Mouse (Mus musculus) hindbrain, embryonic 14.5 days (tissue): ENCODE results near the gene Vasn. TPM values are rescaled to one million over a fixed set of nuclear protein-coding genes. Genes with fewer than 3 reads are reported as not detected.

Experiments
- ATAC-seq: fragments of 200-750 bp; cut with Nextera tagmentation; 2 replicates; pipeline ENCODE4 v1.8.0; 2017; ENCODE audit warnings: moderate number of reproducible peaks, mild to moderate bottlenecking, moderate TSS enrichment, moderate library complexity; ENCODE audit not compliant: low FRiP score
- DNase-seq: peaks from one replicate; pipeline ENCODE4 v3.0.0-alpha.2; 2015; ENCODE audit warnings: low spot score
- H3K27ac ChIP-seq: fragments of 300-500 bp; sonication (generic); 2 replicates; pipeline ENCODE4 v1.5.1; 2014; ENCODE audit warnings: mild to moderate bottlenecking, moderate library complexity
- H3K27me3 ChIP-seq: fragments of 300-500 bp; sonication (generic); 2 replicates; pipeline ENCODE4 v1.6.1; 2014; ENCODE audit warnings: mild to moderate bottlenecking, low read length, mixed read lengths; ENCODE audit not compliant: control insufficient read depth, insufficient read depth
- H3K36me3 ChIP-seq: fragments of 300-500 bp; sonication (generic); replicated peaks from 2 replicates; pipeline ENCODE4 v1.6.1; 2014; ENCODE audit not compliant: control insufficient read depth, insufficient read depth
- H3K4me1 ChIP-seq: fragments of 300-500 bp; sonication (generic); replicated peaks from 2 replicates; pipeline ENCODE4 v1.6.1; 2014; ENCODE audit warnings: antibody characterized with exemption, low read length, mixed read lengths; ENCODE audit not compliant: control insufficient read depth, insufficient read depth
- H3K4me2 ChIP-seq: fragments of 300-500 bp; sonication (generic); replicated peaks from 2 replicates; pipeline ENCODE4 v1.6.1; 2014; ENCODE audit warnings: mild to moderate bottlenecking, moderate library complexity
- H3K4me3 ChIP-seq: fragments of 300-500 bp; sonication (generic); replicated peaks from 2 replicates; pipeline ENCODE4 v1.5.1; 2014; ENCODE audit warnings: mild to moderate bottlenecking, low read length
- H3K9ac ChIP-seq: fragments of 300-500 bp; sonication (generic); 2 replicates; pipeline ENCODE4 v1.6.1; 2014
- H3K9me3 ChIP-seq: fragments of 300-500 bp; sonication (generic); 2 replicates; pipeline ENCODE4 v1.6.1; 2016; ENCODE audit warnings: low read length; ENCODE audit not compliant: control insufficient read depth
- WGBS: fragments of 180-500 bp; shearing (Covaris S2); extraction: QIAGEN DNeasy Blood & Tissue Kit; methylation state at CpG from one replicate; pipeline ENCODE4 v1.1.7; 2014; 5-methylcytosine and 5-hydroxymethylcytosine counted together
- polyA plus RNA-seq: library from polyadenylated mRNA; unstranded; fragments of >200 nt; fragmentation: Nextera tagmentation; extraction: Ambion mirVana; gene quantifications from 2 replicates; pipeline ENCODE4 v1.2.1, GENCODE M21; 2014

The Vasn gene
- polyA plus RNA-seq, 1 experiment from 2014 or later: 6.4 TPM

DNA sequence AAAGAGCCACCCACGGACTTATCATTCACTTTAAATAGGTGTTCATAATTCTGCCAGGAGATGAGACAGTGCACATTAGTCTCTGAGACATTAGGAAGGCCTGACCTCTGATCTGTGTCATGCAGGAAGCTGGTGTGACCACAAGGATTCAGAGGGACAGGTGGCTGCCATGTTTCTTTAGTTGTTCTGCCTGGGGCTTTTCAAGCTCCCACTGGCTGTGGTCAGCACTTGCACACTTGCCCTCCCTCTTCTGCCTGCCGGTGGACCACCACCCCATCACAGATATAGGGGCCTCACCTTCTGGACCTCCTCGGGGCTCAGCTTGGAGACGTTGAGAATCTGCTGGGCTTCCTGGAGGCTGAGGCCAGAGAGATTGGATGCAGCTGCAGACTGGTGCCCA is 22.9 kb upstream of the Vasn start:
- Histone ChIP-seq H3K4me1 (no peaks in the 10 kb centered on the region), H3K9me3 (no peaks in the 10 kb centered on the region), H3K4me3 (no peak overlapping the region), H3K4me2 (no peak overlapping the region), H3K9ac (no peak overlapping the region), H3K27ac (no peak overlapping the region), H3K27me3 (no peaks in the 10 kb centered on the region), H3K36me3 (peaks cover 65% of the 10 kb centered on the region)
- no peak for DNase-seq
- WGBS: 83% methylated on average over 4 of the region's 4 CpGs
- ATAC-seq: no peak

DNA sequence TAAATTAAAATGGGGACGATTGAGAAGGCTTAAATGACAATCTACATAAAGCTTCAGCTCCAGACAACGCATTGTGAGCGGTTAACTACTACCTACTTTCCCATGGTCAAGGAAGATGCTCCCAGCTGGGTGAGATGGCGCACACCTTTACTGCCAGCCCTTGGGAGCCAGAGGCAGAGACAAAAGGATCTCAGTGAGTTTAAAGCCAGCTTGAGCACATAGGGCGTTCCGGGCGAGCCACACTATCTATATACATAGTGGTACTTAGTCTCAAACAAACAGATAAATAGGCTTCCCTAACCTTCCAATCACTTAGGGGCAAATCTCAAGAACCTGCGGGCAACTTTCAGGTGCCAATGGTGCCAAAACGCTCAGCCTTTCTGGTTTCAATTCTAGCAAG is 15.7 kb upstream of the Vasn start:
- H3K9me3 ChIP-seq: no peaks in the 10 kb centered on the region
- peaks cover 17% of the 10 kb centered on the region for H3K4me1 ChIP-seq
- peak overlapping the region; percentile 89 for H3K9ac ChIP-seq
- H3K27ac ChIP-seq: peak overlapping the region; percentile 89
- no peak for DNase-seq
- H3K27me3 ChIP-seq: no peaks in the 10 kb centered on the region
- H3K4me2 ChIP-seq: peak overlapping the region; percentile 70
- ATAC-seq: no peak; the same call in 1 of the 2 replicates
- H3K4me3 ChIP-seq: peak overlapping the region; percentile 77
- WGBS: 17% methylated on average over 9 of the region's 9 CpGs
- H3K36me3 ChIP-seq: peaks cover 17% of the 10 kb centered on the region; the same call in 1 of the 2 replicates

DNA sequence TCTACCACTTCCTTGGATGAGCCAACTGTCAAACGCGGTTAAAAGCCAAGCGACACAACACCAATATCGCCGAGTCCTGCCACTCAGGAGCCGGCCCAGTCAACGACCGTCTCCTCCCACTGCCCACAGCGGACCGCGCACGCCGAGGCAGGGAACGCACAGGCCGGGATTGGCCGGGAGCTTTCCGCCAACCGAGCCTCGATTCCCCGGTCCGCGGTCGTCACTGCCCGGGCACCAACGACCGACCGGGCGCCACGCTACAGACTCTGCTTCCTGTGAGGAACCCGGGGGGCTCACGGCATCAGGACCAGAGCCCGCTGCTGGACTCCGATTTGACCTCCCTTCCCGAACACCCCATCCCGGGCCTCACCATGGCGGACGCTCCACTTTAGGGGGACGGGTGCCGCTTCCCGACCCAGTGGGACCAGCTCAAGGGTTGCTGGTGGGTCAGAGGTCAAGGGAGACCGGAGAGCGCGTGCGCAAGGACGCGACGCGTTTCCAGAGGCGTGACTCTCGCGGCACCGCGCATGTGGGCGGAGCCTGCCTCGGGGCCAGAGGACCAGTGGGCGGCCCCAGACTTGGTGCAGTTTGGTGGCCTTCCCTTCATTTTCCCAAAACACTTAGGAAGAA is 15.1 kb upstream of the Vasn start, which contains the start of gene Pam16:
Gene Pam16 (minus strand): TSS at position 508 of the 630 bp plus-strand sequence.
- DNase-seq (peak; percentile 93), ATAC-seq (peak; percentile 91)
- H3K4me1 ChIP-seq: peaks cover 17% of the 10 kb centered on the region
- H3K4me3 ChIP-seq: peak within 1 kb of the TSS; percentile 77
- WGBS: under 1% methylated on average over 56 of the region's 56 CpGs
- H3K9me3 ChIP-seq: no peaks in the 10 kb centered on the region
- peaks cover 19% of the 10 kb centered on the region; the same call in 1 of the 2 replicates for H3K36me3 ChIP-seq
- peak within 1 kb of the TSS; percentile 89 for H3K27ac ChIP-seq
- peak within 1 kb of the TSS; percentile 70 for H3K4me2 ChIP-seq
- no peaks in the 10 kb centered on the region for H3K27me3 ChIP-seq
- peak within 1 kb of the TSS; percentile 89 for H3K9ac ChIP-seq

DNA sequence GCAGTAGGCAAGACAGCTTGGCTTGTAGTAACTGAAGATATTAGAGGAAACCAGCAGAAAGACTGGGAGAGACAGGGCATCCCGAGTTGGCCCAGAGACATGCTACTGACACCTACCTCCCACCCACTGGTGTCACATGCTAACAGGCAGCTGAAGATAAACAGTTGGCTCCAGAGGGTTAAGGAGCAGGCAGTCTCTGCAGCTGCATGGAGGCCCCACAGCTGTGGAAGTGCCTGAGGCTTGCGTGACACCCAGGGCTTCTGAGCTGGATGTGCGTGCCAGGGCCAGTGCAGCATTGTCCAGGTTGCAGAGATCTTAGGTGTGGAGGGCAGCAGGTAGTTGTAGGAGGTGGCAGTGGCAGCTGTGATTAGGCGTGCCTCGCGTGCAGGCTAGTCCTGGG is 12.6 kb upstream of the Vasn start:
- no peak overlapping the region for H3K4me2 ChIP-seq
- 89% methylated on average over 6 of the region's 6 CpGs for whole genome bisulfite sequencing
- H3K9me3 ChIP-seq: no peaks in the 10 kb centered on the region
- H3K27me3 ChIP-seq: no peaks in the 10 kb centered on the region
- H3K4me3 ChIP-seq: no peak overlapping the region
- no peak overlapping the region for H3K9ac ChIP-seq
- DNase-seq (no peak), ATAC-seq (no peak)
- H3K27ac ChIP-seq: no peak overlapping the region
- peaks cover 17% of the 10 kb centered on the region for H3K4me1 ChIP-seq
- H3K36me3 ChIP-seq: peaks cover 36% of the 10 kb centered on the region

DNA sequence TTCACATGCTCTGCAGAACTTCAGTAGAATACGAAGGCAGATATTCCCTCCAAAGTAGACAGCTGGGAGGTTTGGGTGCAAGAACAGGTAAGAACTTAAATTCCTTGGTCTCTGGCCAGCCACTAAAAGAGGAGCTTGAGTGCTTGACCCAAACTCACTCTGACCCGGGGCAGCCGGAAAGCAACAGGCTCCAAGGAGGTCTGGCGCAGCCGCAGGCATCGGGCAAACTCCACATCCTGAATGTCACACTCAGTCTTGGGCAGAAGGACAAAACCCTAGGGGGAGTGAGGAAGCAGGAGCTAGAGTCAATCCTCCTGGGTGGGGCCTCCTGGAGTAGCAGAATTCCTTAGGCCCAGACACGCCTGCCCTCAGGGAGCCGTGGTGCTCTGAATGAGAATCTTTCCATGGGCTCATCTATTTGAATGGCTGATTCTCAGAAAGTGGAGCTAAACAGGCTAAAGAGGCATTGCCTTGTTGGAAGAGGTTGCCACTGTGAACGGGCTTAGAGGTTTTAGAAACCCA is 10.8 kb upstream of the Vasn start:
- Histone ChIP-seq H3K27ac (no peak overlapping the region), H3K4me1 (peaks cover 2% of the 10 kb centered on the region), H3K9me3 (no peaks in the 10 kb centered on the region), H3K9ac (no peak overlapping the region), H3K4me2 (no peak overlapping the region), H3K36me3 (peaks cover 41% of the 10 kb centered on the region), H3K4me3 (no peak overlapping the region), H3K27me3 (no peaks in the 10 kb centered on the region)
- WGBS: 93% methylated on average over 9 of the region's 9 CpGs
- ATAC-seq (no peak), DNase-seq (no peak)

DNA sequence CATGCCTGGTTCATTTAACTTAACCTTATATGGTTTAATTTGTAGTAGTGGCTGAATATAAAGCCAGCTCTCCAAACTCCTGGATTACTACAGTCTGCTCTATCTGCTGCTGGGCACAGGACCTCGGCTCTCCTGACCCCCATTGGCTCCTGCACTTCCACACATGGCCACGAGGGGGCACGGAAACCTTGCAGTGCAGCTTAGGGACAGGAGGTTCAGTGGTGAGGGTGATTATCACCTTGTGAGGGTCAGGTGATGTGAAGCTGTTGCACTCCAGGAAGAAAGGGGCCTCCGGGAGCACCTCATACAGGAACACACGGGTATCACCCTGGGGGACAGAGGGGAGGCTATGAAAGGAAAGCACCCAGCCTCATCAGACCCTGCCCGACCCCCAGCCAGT is 9.8 kb upstream of the Vasn start:
- Histone ChIP-seq H3K4me1 (no peaks in the 10 kb centered on the region), H3K27ac (no peak overlapping the region), H3K4me2 (no peak overlapping the region), H3K9ac (no peak overlapping the region), H3K36me3 (peaks cover 49% of the 10 kb centered on the region), H3K27me3 (no peaks in the 10 kb centered on the region), H3K9me3 (no peaks in the 10 kb centered on the region), H3K4me3 (no peak overlapping the region)
- DNase-seq: peak; percentile 73
- no peak for ATAC-seq
- WGBS: 25% methylated on average over 6 of the region's 6 CpGs

DNA sequence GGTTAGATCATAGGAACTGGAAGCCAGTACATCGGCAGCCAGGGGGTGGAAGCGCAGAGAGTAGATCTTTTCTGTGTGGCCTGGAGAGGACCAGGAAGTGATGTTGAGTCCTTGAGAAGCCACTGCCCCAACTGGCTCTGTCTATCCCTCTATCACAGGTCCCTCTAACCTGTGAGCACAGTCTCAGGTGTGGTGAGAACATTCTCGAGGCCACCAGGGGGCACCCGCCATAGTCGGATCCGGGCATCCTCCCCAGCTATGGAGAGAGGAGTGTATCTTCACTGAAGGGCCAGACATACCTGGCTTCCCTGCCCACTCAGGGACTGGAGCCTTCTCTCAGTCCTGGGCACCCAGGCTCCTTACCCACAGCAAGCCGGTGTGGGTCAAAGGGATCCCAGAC is 7.7 kb upstream of the Vasn start:
- no peaks in the 10 kb centered on the region for H3K27me3 ChIP-seq
- no peak overlapping the region for H3K4me2 ChIP-seq
- no peaks in the 10 kb centered on the region for H3K4me1 ChIP-seq
- H3K27ac ChIP-seq: no peak overlapping the region
- H3K4me3 ChIP-seq: no peak overlapping the region
- WGBS: 55% methylated on average over 7 of the region's 7 CpGs
- no peaks in the 10 kb centered on the region for H3K9me3 ChIP-seq
- H3K36me3 ChIP-seq: peaks cover 43% of the 10 kb centered on the region
- no peak for DNase-seq
- ATAC-seq: no peak
- H3K9ac ChIP-seq: no peak overlapping the region

DNA sequence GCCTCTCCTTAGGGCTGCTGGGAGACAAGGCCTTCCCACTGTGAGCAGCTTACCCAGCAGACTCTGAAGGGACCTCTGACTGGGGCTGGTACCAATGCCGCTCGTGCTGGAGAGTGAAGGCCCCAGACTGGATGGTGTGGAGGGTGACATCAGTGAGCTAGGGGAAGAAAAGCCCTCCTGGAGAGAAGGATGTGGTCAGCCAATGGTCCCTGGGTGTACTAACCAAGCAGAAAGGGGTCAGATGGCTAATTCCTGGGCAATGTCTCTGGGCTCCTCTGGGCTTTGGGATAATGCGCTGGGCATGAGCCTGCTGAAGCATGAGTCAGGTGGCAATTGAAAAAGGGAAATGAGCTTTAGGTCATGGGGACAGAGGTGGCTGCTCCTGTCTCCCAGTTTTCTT is 6.1 kb upstream of the Vasn start:
- WGBS: 97% methylated on average over 3 of the region's 3 CpGs
- DNase-seq (no peak), ATAC-seq (no peak)
- H3K36me3 ChIP-seq: peaks cover 38% of the 10 kb centered on the region
- no peak overlapping the region for H3K27ac ChIP-seq
- no peak overlapping the region for H3K4me2 ChIP-seq
- no peak overlapping the region for H3K4me3 ChIP-seq
- H3K9ac ChIP-seq: no peak overlapping the region
- H3K4me1 ChIP-seq: no peaks in the 10 kb centered on the region
- H3K9me3 ChIP-seq: no peaks in the 10 kb centered on the region
- no peaks in the 10 kb centered on the region for H3K27me3 ChIP-seq

DNA sequence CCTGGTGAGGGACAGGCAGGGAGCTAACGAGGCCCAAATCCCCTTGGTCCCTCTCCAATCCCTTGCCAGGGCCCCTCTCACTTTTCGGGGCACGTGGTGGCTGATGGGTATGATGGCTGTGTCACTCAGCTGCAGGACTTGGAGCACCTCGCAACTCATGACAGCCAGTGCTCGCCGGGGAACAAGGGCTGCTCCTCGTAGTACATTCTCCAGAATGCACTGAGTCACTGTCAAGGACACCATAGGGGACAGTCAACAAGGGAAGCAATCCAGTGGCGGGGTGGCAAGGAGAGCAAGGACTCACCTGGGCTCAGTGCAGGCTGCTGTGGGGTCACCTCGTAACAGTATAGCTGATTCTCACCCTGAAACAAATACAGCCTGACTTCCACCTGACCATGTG is 5.1 kb upstream of the Vasn start:
- H3K27ac ChIP-seq: no peak overlapping the region
- no peaks in the 10 kb centered on the region for H3K27me3 ChIP-seq
- H3K4me1 ChIP-seq: peaks cover 4% of the 10 kb centered on the region
- H3K9me3 ChIP-seq: no peaks in the 10 kb centered on the region
- no peak overlapping the region for H3K4me2 ChIP-seq
- WGBS: 85% methylated on average over 9 of the region's 9 CpGs
- H3K36me3 ChIP-seq: peaks cover 33% of the 10 kb centered on the region
- DNase-seq: no peak
- H3K9ac ChIP-seq: no peak overlapping the region
- no peak for ATAC-seq
- no peak overlapping the region for H3K4me3 ChIP-seq
